Mouse (Mus musculus) cerebellum, adult 2 months (tissue): Measurements from ENCODE around the gene Zmat5.

Experiments
- CTCF ChIP-seq: fragments of 200-500 bp; IDR thresholded peaks from 2 replicates; pipeline ENCODE4 v1.5.1; 2011; ENCODE audit warnings: low read depth, mild to moderate bottlenecking, control low read depth, low read length, moderate library complexity, borderline replicate concordance; ENCODE audit not compliant: insufficient read depth
- POLR2A ChIP-seq: fragments of 200-500 bp; IDR thresholded peaks from 2 replicates; pipeline ENCODE4 v1.6.1; 2011; ENCODE audit warnings: low read length, control low read depth, borderline replicate concordance; ENCODE audit not compliant: insufficient read depth

GRCm38 (mm10) chr11:4730913-4731312, 26.4 kb downstream of the Zmat5 start:
- no peak for TF ChIP-seq CTCF
- TF ChIP-seq POLR2A, result no peak
